Mouse (Mus musculus): Measurements from ENCODE around the gene Tpst1. TPM values are rescaled to one million over a fixed set of nuclear protein-coding genes. Genes with fewer than 3 reads are reported as not detected.
A peak's percentile ranks its signal among the peaks of the same experiment; 100 is the strongest.

Gene Tpst1
- polyA plus RNA-seq, 1 experiment from 2014 or later, result 72.9 TPM

GRCm38 (mm10) chr5:130143101-130143500 lies 70.0 kb downstream of the Tpst1 start:
- no peak overlapping the region for H3K4me2 ChIP-seq (ENCODE audit: low read depth, low read length)
- WGBS, result 89% methylated on average over 7 of the region's 7 CpGs

GRCm38 (mm10) chr5:130143977-130144333 lies 70.8 kb downstream of the Tpst1 start:
- H3K27ac ChIP-seq (replicated peaks; ENCODE audit: low read depth, low read length), result 0 out of 2 replicates have a peak overlapping the region, but pooled peaks have one; percentile 3
- ATAC-seq (replicated peaks; ENCODE audit: insufficient number of reproducible peaks, low FRiP score, low TSS enrichment, low read depth) (peak; percentile 50), DNase-seq (ENCODE audit: low spot score) (peak; percentile 68)
- H3K27me3 ChIP-seq (ENCODE audit: control insufficient read depth, insufficient read depth, low read length), result no peaks in the 10 kb centered on the region
- 5% methylated on average over 20 of the region's 20 CpGs for WGBS
- H3K4me1 ChIP-seq (ENCODE audit: control insufficient read depth, insufficient read depth, low read length), result 0 out of 2 replicates have a peak, but pooled peaks cover 2% of the 10 kb centered on the region
- H3K9ac ChIP-seq (replicated peaks; ENCODE audit: low read length), result peak overlapping the region; percentile 47
- H3K9me3 ChIP-seq (replicated peaks; ENCODE audit: control insufficient read depth, low read length), result no peaks in the 10 kb centered on the region
- H3K4me3 ChIP-seq (ENCODE audit: low read depth, low read length), result peak overlapping the region; percentile 59
- H3K4me2 ChIP-seq (ENCODE audit: low read depth, low read length), result peak overlapping the region; percentile 94
- no peaks in the 10 kb centered on the region for H3K36me3 ChIP-seq (replicated peaks; ENCODE audit: control insufficient read depth, insufficient read depth, low read depth, low read length)

More at GRCm38 (mm10) chr5:130143101-130143500, 70.0 kb downstream of the Tpst1 start:
- H3K9me3 ChIP-seq (replicated peaks; ENCODE audit: control insufficient read depth, low read length), result no peaks in the 10 kb centered on the region
- no peaks in the 10 kb centered on the region for H3K36me3 ChIP-seq (replicated peaks; ENCODE audit: control insufficient read depth, insufficient read depth, low read depth, low read length)
- no peak overlapping the region for H3K9ac ChIP-seq (replicated peaks; ENCODE audit: low read length)
- 0 out of 2 replicates have a peak, but pooled peaks cover 2% of the 10 kb centered on the region for H3K4me1 ChIP-seq (ENCODE audit: control insufficient read depth, insufficient read depth, low read length)
- ATAC-seq (replicated peaks; ENCODE audit: insufficient number of reproducible peaks, low FRiP score, low TSS enrichment, low read depth) (no peak), DNase-seq (ENCODE audit: low spot score) (no peak)
- H3K27me3 ChIP-seq (ENCODE audit: control insufficient read depth, insufficient read depth, low read length), result no peaks in the 10 kb centered on the region
- H3K4me3 ChIP-seq (ENCODE audit: low read depth, low read length), result no peak overlapping the region
- H3K27ac ChIP-seq (replicated peaks; ENCODE audit: low read depth, low read length), result no peak overlapping the region

- peak within 1 kb of the TSS; percentile 94 for H3K4me2 ChIP-seq (ENCODE audit: low read depth, low read length)
- peak within 1 kb of the TSS; percentile 70 for H3K9ac ChIP-seq (replicated peaks; ENCODE audit: low read length)
- H3K27ac ChIP-seq (replicated peaks; ENCODE audit: low read depth, low read length), result 0 out of 2 replicates have a peak within 1 kb of the TSS, but pooled peaks have one; percentile 3
- under 1% methylated on average over 66 of the region's 66 CpGs for WGBS
- no peaks in the 10 kb centered on the region for H3K36me3 ChIP-seq (replicated peaks; ENCODE audit: control insufficient read depth, insufficient read depth, low read depth, low read length)
- H3K27me3 ChIP-seq (ENCODE audit: control insufficient read depth, insufficient read depth, low read length), result no peaks in the 10 kb centered on the region
- no peaks in the 10 kb centered on the region for H3K9me3 ChIP-seq (replicated peaks; ENCODE audit: control insufficient read depth, low read length)
- DNase-seq (ENCODE audit: low spot score) (peak; percentile 97), ATAC-seq (replicated peaks; ENCODE audit: insufficient number of reproducible peaks, low FRiP score, low TSS enrichment, low read depth) (peak; percentile 96)
- peak within 1 kb of the TSS; percentile 59 for H3K4me3 ChIP-seq (ENCODE audit: low read depth, low read length)
- H3K4me1 ChIP-seq (ENCODE audit: control insufficient read depth, insufficient read depth, low read length), result 0 out of 2 replicates have a peak, but pooled peaks cover 2% of the 10 kb centered on the region
Observed at GRCm38 (mm10) chr5:130144334-130145312, 71.5 kb downstream of the Tpst1 start, which contains the start of gene Kctd7. TSS of gene Kctd7 (plus strand) at chr5:130144861.

DNA sequence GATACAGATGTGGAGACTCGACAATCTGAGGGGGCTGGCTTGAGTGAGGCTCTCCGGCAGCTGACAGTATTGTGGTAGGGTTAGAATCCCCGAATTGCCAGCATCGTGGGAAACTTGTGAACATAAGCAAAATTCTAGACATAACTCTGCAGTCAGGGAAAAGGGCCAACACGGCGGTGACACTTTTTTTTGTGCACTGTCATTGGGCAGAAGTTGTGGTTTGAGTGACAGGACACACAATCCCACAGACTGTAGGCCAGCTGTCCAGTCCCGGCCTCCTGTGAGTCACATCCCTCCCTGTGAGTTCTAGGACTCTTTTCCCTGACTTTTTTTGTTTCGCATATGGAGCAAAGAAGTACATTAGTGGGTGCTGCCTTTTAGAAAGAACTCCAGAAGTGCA lies 72.8 kb downstream of the Tpst1 start:
- H3K4me1 ChIP-seq (ENCODE audit: control insufficient read depth, insufficient read depth, low read length), result 0 out of 2 replicates have a peak, but pooled peaks cover 2% of the 10 kb centered on the region
- no peak for DNase-seq (ENCODE audit: low spot score)
- no peak overlapping the region for H3K4me2 ChIP-seq (ENCODE audit: low read depth, low read length)
- no peaks in the 10 kb centered on the region for H3K36me3 ChIP-seq (replicated peaks; ENCODE audit: control insufficient read depth, insufficient read depth, low read depth, low read length)
- no peak overlapping the region for H3K9ac ChIP-seq (replicated peaks; ENCODE audit: low read length)
- ATAC-seq (replicated peaks; ENCODE audit: insufficient number of reproducible peaks, low FRiP score, low TSS enrichment, low read depth), result no peak
- no peaks in the 10 kb centered on the region for H3K9me3 ChIP-seq (replicated peaks; ENCODE audit: control insufficient read depth, low read length)
- H3K27ac ChIP-seq (replicated peaks; ENCODE audit: low read depth, low read length), result no peak overlapping the region
- no peak overlapping the region for H3K4me3 ChIP-seq (ENCODE audit: low read depth, low read length)
- WGBS, result 84% methylated on average over 8 of the region's 8 CpGs
- H3K27me3 ChIP-seq (ENCODE audit: control insufficient read depth, insufficient read depth, low read length), result no peaks in the 10 kb centered on the region

- H3K9me3 ChIP-seq (replicated peaks; ENCODE audit: control insufficient read depth, low read length), result no peaks in the 10 kb centered on the region
- no peaks in the 10 kb centered on the region for H3K4me1 ChIP-seq (ENCODE audit: control insufficient read depth, insufficient read depth, low read length)
- no peak for DNase-seq (ENCODE audit: low spot score)
- H3K27me3 ChIP-seq (ENCODE audit: control insufficient read depth, insufficient read depth, low read length), result no peaks in the 10 kb centered on the region
- 80% methylated on average over 7 of the region's 7 CpGs for WGBS
- no peaks in the 10 kb centered on the region for H3K36me3 ChIP-seq (replicated peaks; ENCODE audit: control insufficient read depth, insufficient read depth, low read depth, low read length)
- no peak overlapping the region for H3K4me3 ChIP-seq (ENCODE audit: low read depth, low read length)
- H3K4me2 ChIP-seq (ENCODE audit: low read depth, low read length), result no peak overlapping the region
- ATAC-seq (replicated peaks; ENCODE audit: insufficient number of reproducible peaks, low FRiP score, low TSS enrichment, low read depth), result no peak
- H3K9ac ChIP-seq (replicated peaks; ENCODE audit: low read length), result no peak overlapping the region
- H3K27ac ChIP-seq (replicated peaks; ENCODE audit: low read depth, low read length), result no peak overlapping the region
Observed at GRCm38 (mm10) chr5:130149726-130150310, 76.7 kb downstream of the Tpst1 start.

DNA sequence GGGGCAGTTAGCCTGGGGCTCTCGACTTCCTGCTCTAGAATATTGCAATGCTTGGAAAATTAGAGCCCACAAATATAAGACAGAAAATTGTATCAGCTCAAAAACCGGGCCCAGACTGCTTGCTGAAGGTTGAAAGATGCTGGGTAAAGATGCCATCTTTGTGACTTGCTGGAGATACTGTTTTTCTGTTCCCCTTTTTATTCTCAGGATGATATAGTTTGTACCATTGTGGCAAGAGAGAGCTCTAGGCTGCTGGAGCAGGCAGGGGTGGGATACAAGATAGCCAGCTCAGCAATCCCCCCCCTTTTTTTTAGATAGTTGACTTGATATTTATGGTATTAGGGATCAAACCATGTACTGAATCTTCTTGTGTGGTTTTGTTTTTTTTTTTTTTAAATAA lies 81.2 kb downstream of the Tpst1 start:
- DNase-seq (ENCODE audit: low spot score) (no peak), ATAC-seq (replicated peaks; ENCODE audit: insufficient number of reproducible peaks, low FRiP score, low TSS enrichment, low read depth) (no peak)
- Histone ChIP-seq H3K4me1 (ENCODE audit: control insufficient read depth, insufficient read depth, low read length) (no peaks in the 10 kb centered on the region), H3K9me3 (replicated peaks; ENCODE audit: control insufficient read depth, low read length) (no peaks in the 10 kb centered on the region), H3K4me2 (ENCODE audit: low read depth, low read length) (no peak overlapping the region), H3K4me3 (ENCODE audit: low read depth, low read length) (no peak overlapping the region), H3K9ac (replicated peaks; ENCODE audit: low read length) (no peak overlapping the region), H3K27me3 (ENCODE audit: control insufficient read depth, insufficient read depth, low read length) (no peaks in the 10 kb centered on the region), H3K36me3 (replicated peaks; ENCODE audit: control insufficient read depth, insufficient read depth, low read depth, low read length) (no peaks in the 10 kb centered on the region), H3K27ac (replicated peaks; ENCODE audit: low read depth, low read length) (no peak overlapping the region)
- 83% methylated on average over 2 of the region's 2 CpGs for WGBS

GRCm38 (mm10) chr5:130158545-130158944 lies 85.4 kb downstream of the Tpst1 start:
- H3K4me1 ChIP-seq (ENCODE audit: control insufficient read depth, insufficient read depth, low read length), result no peaks in the 10 kb centered on the region
- no peak for DNase-seq (ENCODE audit: low spot score)
- H3K36me3 ChIP-seq (replicated peaks; ENCODE audit: control insufficient read depth, insufficient read depth, low read depth, low read length), result no peaks in the 10 kb centered on the region
- H3K4me3 ChIP-seq (ENCODE audit: low read depth, low read length), result no peak overlapping the region
- H3K9ac ChIP-seq (replicated peaks; ENCODE audit: low read length), result no peak overlapping the region
- H3K27ac ChIP-seq (replicated peaks; ENCODE audit: low read depth, low read length), result no peak overlapping the region
- no peaks in the 10 kb centered on the region for H3K9me3 ChIP-seq (replicated peaks; ENCODE audit: control insufficient read depth, low read length)
- ATAC-seq (replicated peaks; ENCODE audit: insufficient number of reproducible peaks, low FRiP score, low TSS enrichment, low read depth), result no peak
- H3K27me3 ChIP-seq (ENCODE audit: control insufficient read depth, insufficient read depth, low read length), result no peaks in the 10 kb centered on the region
- WGBS, result 72% methylated on average over 4 of the region's 4 CpGs
- H3K4me2 ChIP-seq (ENCODE audit: low read depth, low read length), result no peak overlapping the region

- Histone ChIP-seq H3K9me3 (replicated peaks; ENCODE audit: control insufficient read depth, low read length) (no peaks in the 10 kb centered on the region), H3K4me3 (ENCODE audit: low read depth, low read length) (no peak overlapping the region), H3K9ac (replicated peaks; ENCODE audit: low read length) (no peak overlapping the region), H3K4me1 (ENCODE audit: control insufficient read depth, insufficient read depth, low read length) (no peaks in the 10 kb centered on the region), H3K4me2 (ENCODE audit: low read depth, low read length) (no peak overlapping the region), H3K36me3 (replicated peaks; ENCODE audit: control insufficient read depth, insufficient read depth, low read depth, low read length) (no peaks in the 10 kb centered on the region), H3K27ac (replicated peaks; ENCODE audit: low read depth, low read length) (no peak overlapping the region), H3K27me3 (ENCODE audit: control insufficient read depth, insufficient read depth, low read length) (no peaks in the 10 kb centered on the region)
- WGBS, result 69% methylated on average over 7 of the region's 7 CpGs
- ATAC-seq (replicated peaks; ENCODE audit: insufficient number of reproducible peaks, low FRiP score, low TSS enrichment, low read depth) (no peak), DNase-seq (ENCODE audit: low spot score) (no peak)
Observed at GRCm38 (mm10) chr5:130159761-130160201, 86.7 kb downstream of the Tpst1 start.
